Mouse (Mus musculus): ENCODE measurements around the gene Olfr533.
"Not testable (repeated sequence)": the region's sequence is repeated elsewhere in the genome, so short reads cannot be mapped to it uniquely, and the experiment has no call there.

Gene Olfr533

DNA sequence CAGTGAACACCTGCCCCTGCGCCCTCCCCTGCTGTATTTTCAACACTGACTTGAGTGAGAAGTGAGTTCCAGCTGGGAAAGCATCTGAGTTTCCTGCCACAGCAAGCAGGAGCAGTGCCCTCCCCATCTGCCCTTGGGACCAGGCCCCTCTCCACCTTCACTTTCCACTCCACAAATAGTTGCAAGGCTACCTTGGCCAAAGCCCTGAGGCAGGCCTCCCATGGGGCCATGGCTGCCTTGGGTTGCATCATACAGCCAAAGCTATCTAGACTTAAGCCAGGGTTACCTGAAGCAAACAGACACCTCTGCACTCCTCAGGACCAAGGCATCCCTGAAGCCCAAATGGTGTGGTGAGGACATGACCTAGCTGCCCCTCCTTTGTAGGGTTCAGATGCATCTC, at the start of gene Olfr533:
Gene Olfr533, plus strand, starts transcription at position 301 of the 400 bp plus-strand sequence.
- not testable (repeated sequence) for DNase-seq (ENCODE audit: low read depth, low spot score)

GRCm38 (mm10) chr7:140421539-140421938, 41.6 kb upstream of the Olfr533 start, which contains the start of gene Olfr532:
Gene Olfr532, minus strand, starts transcription at chr7:140421639.
- DNase-seq (ENCODE audit: low read depth, low spot score): no peak

DNA sequence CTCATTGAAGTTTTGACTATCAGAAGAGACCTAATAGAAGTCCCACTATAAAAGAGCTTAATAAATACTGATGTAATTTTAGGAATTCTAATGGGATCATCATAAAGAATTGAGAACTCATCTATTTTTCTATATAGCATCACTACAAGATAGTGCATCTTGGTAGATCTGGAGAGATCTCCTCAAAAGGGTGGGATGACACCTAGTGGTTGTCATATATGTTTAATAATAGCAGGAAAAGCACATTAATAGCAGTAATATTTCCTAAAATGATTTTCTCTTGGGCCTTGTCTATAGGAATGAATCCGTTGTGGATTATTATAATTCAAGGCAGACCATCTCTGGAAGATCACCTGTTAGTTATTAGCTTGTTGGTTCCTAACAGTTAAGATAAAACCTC, 20.0 kb upstream of the Olfr533 start:
- DNase-seq (ENCODE audit: low read depth, low spot score): no peak

DNA sequence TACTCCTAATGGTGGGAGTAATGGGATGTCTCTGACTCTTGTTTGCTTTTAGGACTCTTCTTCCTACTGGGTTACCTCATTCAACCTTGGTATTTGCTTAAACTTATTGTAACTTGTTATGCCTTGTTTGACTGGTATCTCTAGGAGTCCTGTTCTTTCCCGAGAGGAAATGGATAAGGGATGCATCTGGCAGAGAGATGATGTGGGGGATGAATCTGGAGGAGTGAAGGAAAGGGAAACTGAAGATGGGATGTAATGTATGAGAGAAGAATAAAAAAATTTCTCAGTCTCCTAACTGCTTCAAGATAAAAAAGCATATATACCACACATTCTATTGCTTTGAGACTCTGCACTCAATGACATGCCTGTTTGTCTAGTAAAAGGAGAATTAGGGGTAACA, 14.7 kb downstream of the Olfr533 start:
- DNase-seq (ENCODE audit: low read depth, low spot score): no peak

DNA sequence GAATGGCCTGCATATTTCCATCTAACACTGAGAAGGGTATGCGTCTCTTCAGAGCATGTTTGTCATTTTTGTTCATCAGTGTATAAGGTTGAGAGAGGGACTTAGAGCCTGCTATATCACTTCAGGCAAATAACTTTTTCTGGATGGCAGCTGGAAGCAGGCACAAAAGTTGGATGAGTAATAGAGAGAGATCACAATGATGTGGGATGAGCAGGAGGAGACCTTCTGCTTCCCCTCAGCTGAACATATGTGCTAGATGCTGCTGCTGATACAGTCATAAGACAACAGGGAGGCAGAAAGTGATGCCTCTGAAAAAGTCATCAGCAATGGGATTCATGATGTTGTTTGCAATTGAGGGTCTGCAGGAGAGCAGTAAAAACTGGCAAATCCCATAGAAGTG, 15.6 kb downstream of the Olfr533 start:
- DNase-seq (ENCODE audit: low read depth, low spot score): no peak

GRCm38 (mm10) chr7:140483916-140484315, 20.7 kb downstream of the Olfr533 start, which contains the start of gene Olfr535:
Gene Olfr535, plus strand, starts transcription at chr7:140484216.
- no peak for DNase-seq (ENCODE audit: low read depth, low spot score)

GRCm38 (mm10) chr7:140488981-140489380, 25.8 kb downstream of the Olfr533 start:
- DNase-seq (ENCODE audit: low read depth, low spot score): no peak

GRCm38 (mm10) chr7:140494231-140494630, 31.1 kb downstream of the Olfr533 start:
- DNase-seq (ENCODE audit: low read depth, low spot score): no peak

- DNase-seq (ENCODE audit: low read depth, low spot score): no peak
Observed at GRCm38 (mm10) chr7:140494702-140495101, 31.5 kb downstream of the Olfr533 start.

GRCm38 (mm10) chr7:140507346-140508021, 44.3 kb downstream of the Olfr533 start, which contains the start of gene Olfr536:
Gene Olfr536, minus strand, starts transcription at chr7:140507396.
- DNase-seq (ENCODE audit: low read depth, low spot score): not testable (repeated sequence)
